Mouse (Mus musculus) megakaryocyte, embryonic 14.5 days (primary cell): ENCODE data around the gene Myo1b. TPM values are rescaled to one million over a fixed set of nuclear protein-coding genes. Genes with fewer than 3 reads are reported as not detected.

Experiments
- H3K27me3 ChIP-seq: replicated peaks from 2 replicates; pipeline ENCODE3; 2012; ENCODE audit warnings: inconsistent platforms
- H3K36me3 ChIP-seq: replicated peaks from 2 replicates; pipeline ENCODE3; 2012; ENCODE audit warnings: low read length, inconsistent platforms, mixed read lengths
- H3K4me1 ChIP-seq: 2 replicates; pipeline ENCODE4 v1.6.1; 2012; ENCODE audit warnings: inconsistent platforms
- H3K4me3 ChIP-seq: replicated peaks from 2 replicates; pipeline ENCODE3; 2012; ENCODE audit warnings: moderate library complexity, mild to moderate bottlenecking, inconsistent platforms
- H3K9me3 ChIP-seq: 2 replicates; pipeline ENCODE4 v1.6.1; 2012; ENCODE audit warnings: inconsistent platforms
- FLI1 ChIP-seq: IDR thresholded peaks from 2 replicates; pipeline ENCODE4 v1.6.1; 2012; ENCODE audit warnings: low read length, inconsistent platforms, mixed read lengths
- GATA1 ChIP-seq: IDR thresholded peaks from 3 replicates; pipeline ENCODE4 v1.6.1; 2012; ENCODE audit warnings: mixed read lengths, low read length, inconsistent platforms, borderline replicate concordance
- polyA plus RNA-seq: library from polyadenylated mRNA; stranded (reverse); fragments of >175 nt; gene quantifications from 2 replicates; pipeline ENCODE4 v1.2.3, GENCODE M21; 2012; ENCODE audit warnings: low replicate concordance; ENCODE audit not compliant: insufficient read depth

Myo1b gene
- polyA plus RNA-seq, 1 experiment: 0.43 TPM

GRCm38 (mm10) chr1:51704610-51705009 is 211.3 kb downstream of the Myo1b start:
- Histone ChIP-seq H3K36me3 (no peaks in the 10 kb centered on the region), H3K27me3 (no peaks in the 10 kb centered on the region), H3K4me1 (no peaks in the 10 kb centered on the region), H3K9me3 (0 out of 2 replicates have a peak, but pooled peaks cover 3% of the 10 kb centered on the region), H3K4me3 (no peak overlapping the region)
- TF ChIP-seq GATA1 (no peak), FLI1 (no peak)

Other genes starting within 250 kb of the Myo1b start
- 3.0 TPM in 1 of 2 replicates, not detected in the other for gene Stat4, start 71.1 kb upstream of the Myo1b start, polyA plus RNA-seq
- 2.7 and 10.3 TPM in 2 replicates for gene Stat1, start 203.4 kb upstream of the Myo1b start, polyA plus RNA-seq